Mouse (Mus musculus) MEL (cell line): ENCODE results near the gene Cyp4a10.

Experiments
- CTCF ChIP-seq, 3 experiments: IDR thresholded peaks in 2 of 3; conservative IDR thresholded peaks in 1 of 3; 2 replicates each; pipeline ENCODE4 v1.5.1; 2011 to 2012; ENCODE audit warnings: low read length in 3 of 3, low read depth in 2 of 3, mild to moderate bottlenecking in 2 of 3, improper control_type of control experiment in 1 of 3, inconsistent platforms in 1 of 3, mixed read lengths in 1 of 3, moderate library complexity in 1 of 3; ENCODE audit not compliant: control insufficient read depth in 1 of 3, insufficient read depth in 1 of 3, poor library complexity in 1 of 3, severe bottlenecking in 1 of 3
- E2F4 ChIP-seq: IDR thresholded peaks from 2 replicates; pipeline ENCODE4 v1.6.1; 2011; ENCODE audit warnings: low read depth, low read length, improper control_type of control experiment, borderline replicate concordance
- GATA1 ChIP-seq: IDR thresholded peaks from 2 replicates; pipeline ENCODE4 v1.6.1; 2011; ENCODE audit warnings: low read depth, low read length, improper control_type of control experiment
- MYC ChIP-seq: IDR thresholded peaks from 2 replicates; pipeline ENCODE4 v1.6.1; 2011; ENCODE audit warnings: low read depth, mild to moderate bottlenecking, low read length, improper control_type of control experiment, moderate library complexity
- POLR2A ChIP-seq, 2 experiments: IDR thresholded peaks; 2 replicates each; pipeline ENCODE4 v1.6.1; 2011 to 2012; ENCODE audit warnings: low read length in 2 of 2, mild to moderate bottlenecking in 2 of 2, control low read depth in 1 of 2, improper control_type of control experiment in 1 of 2, low read depth in 1 of 2, moderate library complexity in 1 of 2; ENCODE audit not compliant: control insufficient read depth in 1 of 2, insufficient read depth in 1 of 2, poor library complexity in 1 of 2
- RAD21 ChIP-seq: IDR thresholded peaks from 2 replicates; pipeline ENCODE4 v1.6.1; 2011; ENCODE audit warnings: mild to moderate bottlenecking, low read depth, low read length, improper control_type of control experiment
- UBTF ChIP-seq: IDR thresholded peaks from 2 replicates; pipeline ENCODE4 v1.6.1; 2012; ENCODE audit warnings: low read depth, mild to moderate bottlenecking, inconsistent platforms, low read length, improper control_type of control experiment, moderate library complexity, borderline replicate concordance; ENCODE audit not compliant: insufficient read depth
- USF1 ChIP-seq: IDR thresholded peaks from 2 replicates; pipeline ENCODE4 v1.6.1; 2014; ENCODE audit warnings: low read depth, mild to moderate bottlenecking, inconsistent platforms, low read length, improper control_type of control experiment, moderate library complexity
- USF2 ChIP-seq, 2 experiments: IDR thresholded peaks; 2 replicates each; pipeline ENCODE4 v1.6.1; 2011 to 2012; ENCODE audit warnings: improper control_type of control experiment in 2 of 2, low read length in 2 of 2, borderline replicate concordance in 1 of 2, inconsistent platforms in 1 of 2, low read depth in 1 of 2, mild to moderate bottlenecking in 1 of 2; ENCODE audit not compliant: insufficient read depth in 1 of 2
- ZC3H11A ChIP-seq: IDR thresholded peaks from 2 replicates; pipeline ENCODE4 v1.6.1; 2012; ENCODE audit warnings: low read depth, mild to moderate bottlenecking, inconsistent platforms, low read length, improper control_type of control experiment

DNA sequence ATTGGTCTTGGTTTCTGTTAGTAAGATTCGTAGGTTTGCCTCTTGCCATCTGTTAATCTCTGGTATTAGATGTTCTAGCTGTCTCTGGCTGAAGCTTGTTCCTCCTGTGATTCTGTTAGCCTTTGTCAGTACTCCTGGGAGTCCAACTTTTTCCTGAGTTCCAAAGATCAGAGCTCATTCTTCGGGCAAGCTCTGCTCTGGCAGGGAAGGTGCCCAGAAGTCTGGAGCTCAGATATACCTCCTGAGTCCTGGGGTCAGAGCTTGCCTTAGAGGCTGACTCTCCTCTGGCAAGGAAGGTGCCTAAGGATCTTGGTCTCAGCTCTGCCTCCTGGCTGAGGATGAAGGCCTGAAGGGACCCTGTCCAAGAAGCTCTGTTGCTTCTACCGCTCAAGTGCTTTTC, 34.7 kb downstream of the Cyp4a10 start:
- TF ChIP-seq RAD21 (no peak), ZC3H11A (no peak), POLR2A (IDR thresholded peaks at IDR 0.05; ENCODE audit: control insufficient read depth in 1 of 2, insufficient read depth in 1 of 2, low read depth in 1 of 2, low read length in 2 of 2, poor library complexity in 1 of 2) (no peak), UBTF (no peak), CTCF (IDR thresholded peaks at IDR 0.05 in 2 of 3, conservative IDR thresholded peaks at IDR 0.05 in 1 of 3; ENCODE audit: control insufficient read depth in 1 of 3, insufficient read depth in 1 of 3, low read depth in 2 of 3, low read length in 3 of 3, poor library complexity in 1 of 3, severe bottlenecking in 1 of 3) (no peak), USF2 (IDR thresholded peaks at IDR 0.05; ENCODE audit: borderline replicate concordance in 1 of 2, insufficient read depth in 1 of 2, low read depth in 1 of 2, low read length in 2 of 2) (no peak), E2F4 (no peak), MYC (no peak), USF1 (no peak), GATA1 (no peak)
